Mouse (Mus musculus): ENCODE results near the gene Nrg3.

GRCm38 (mm10) chr14:38824891-38825290, 648.0 kb downstream of the Nrg3 start:
- TF ChIP-seq EP300 (IDR thresholded peaks at IDR 0.05; ENCODE audit: low read depth) (no peak), CTCF (IDR thresholded peaks at IDR 0.05; ENCODE audit: low read depth) (no peak)

Measured in liver, postnatal 0 days (tissue).